Mouse (Mus musculus) brown adipose tissue, adult 24 weeks (tissue): ENCODE data around the gene Nme3. TPM values are rescaled to one million over a fixed set of nuclear protein-coding genes. Genes with fewer than 3 reads are reported as not detected.

Source experiments
- H3K27ac ChIP-seq: fragments of 200-500 bp; replicated peaks from 2 replicates; pipeline ENCODE4 v1.5.1; 2012; ENCODE audit warnings: low read depth, mild to moderate bottlenecking, low read length
- H3K4me1 ChIP-seq: fragments of 200-500 bp; 2 replicates; pipeline ENCODE4 v1.6.1; 2012; ENCODE audit warnings: low read length, mixed read lengths; ENCODE audit not compliant: control insufficient read depth, insufficient read depth, insufficient read length
- H3K4me3 ChIP-seq: fragments of 200-500 bp; 2 replicates; pipeline ENCODE4 v1.5.1; 2012; ENCODE audit warnings: low read depth, mild to moderate bottlenecking, low read length, moderate library complexity; ENCODE audit not compliant: insufficient read depth
- polyA plus RNA-seq: library from polyadenylated mRNA; stranded (reverse); fragments of >200 nt; gene quantifications from 2 replicates; pipeline ENCODE4 v1.2.4, GENCODE M21; 2012; ENCODE audit not compliant: missing spikeins, insufficient read depth, insufficient read length

Nme3 gene
- polyA plus RNA-seq = 26.0 and 28.7 TPM in 2 replicates

DNA sequence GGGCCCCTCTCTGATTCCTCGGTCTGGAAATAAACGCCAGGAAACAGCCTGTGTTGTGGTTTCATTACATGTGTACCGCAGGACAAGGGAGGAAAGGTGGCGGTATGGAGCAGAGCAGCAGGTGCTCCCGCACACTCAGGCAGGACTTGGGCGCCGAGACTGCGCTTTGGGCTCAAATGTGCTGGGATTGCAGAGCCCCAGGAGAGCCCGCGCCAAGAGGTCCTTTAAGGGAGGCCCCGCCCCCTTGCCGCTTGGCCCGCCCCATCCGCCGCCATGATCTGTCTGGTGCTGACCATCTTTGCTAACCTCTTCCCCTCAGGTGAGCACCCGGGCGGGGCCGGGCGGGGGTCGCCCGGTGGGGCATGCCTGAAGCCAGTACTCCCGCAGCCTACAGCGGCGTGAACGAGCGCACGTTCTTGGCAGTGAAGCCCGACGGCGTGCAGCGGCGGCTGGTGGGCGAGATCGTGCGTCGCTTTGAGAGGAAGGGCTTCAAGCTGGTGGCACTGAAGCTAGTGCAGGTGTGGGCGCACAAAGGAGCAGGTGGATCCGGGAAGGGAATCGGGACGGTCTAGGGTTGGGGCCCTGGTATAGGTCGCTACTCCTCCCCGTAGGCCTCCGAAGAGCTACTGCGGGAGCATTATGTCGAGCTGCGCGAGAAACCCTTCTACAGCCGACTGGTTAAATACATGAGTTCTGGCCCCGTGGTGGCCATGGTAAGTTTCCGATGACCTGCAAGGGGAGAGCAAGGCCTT is at the start of gene Nme3:
Nme3 (plus strand) TSS at position 260 of the 752 bp plus-strand sequence.
- Histone ChIP-seq H3K4me3 (peak within 1 kb of the TSS; percentile 88), H3K4me1 (peaks cover 6% of the 10 kb centered on the region), H3K27ac (peak within 1 kb of the TSS; percentile 88)

DNA sequence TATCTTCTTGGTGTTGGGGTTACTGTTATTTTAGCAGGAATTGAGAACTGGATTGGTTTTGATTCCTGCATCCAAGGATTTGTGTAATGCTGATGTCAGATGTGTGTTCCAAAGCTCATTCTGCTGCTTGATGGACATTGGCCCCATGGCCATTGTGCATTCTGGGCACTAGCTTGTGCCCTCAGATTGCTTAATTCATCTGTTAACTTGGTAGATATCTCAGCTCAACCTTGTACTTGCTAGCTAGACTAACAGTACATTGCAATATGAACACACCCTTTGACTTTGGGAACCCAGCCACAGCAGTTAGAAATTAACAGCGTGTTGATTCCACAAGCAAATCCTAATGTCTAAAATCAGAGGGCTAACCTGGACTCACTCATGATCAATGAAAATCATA is 48.9 kb upstream of the Nme3 start:
- Histone ChIP-seq H3K27ac (no peak overlapping the region), H3K4me3 (no peak overlapping the region), H3K4me1 (no peaks in the 10 kb centered on the region)

DNA sequence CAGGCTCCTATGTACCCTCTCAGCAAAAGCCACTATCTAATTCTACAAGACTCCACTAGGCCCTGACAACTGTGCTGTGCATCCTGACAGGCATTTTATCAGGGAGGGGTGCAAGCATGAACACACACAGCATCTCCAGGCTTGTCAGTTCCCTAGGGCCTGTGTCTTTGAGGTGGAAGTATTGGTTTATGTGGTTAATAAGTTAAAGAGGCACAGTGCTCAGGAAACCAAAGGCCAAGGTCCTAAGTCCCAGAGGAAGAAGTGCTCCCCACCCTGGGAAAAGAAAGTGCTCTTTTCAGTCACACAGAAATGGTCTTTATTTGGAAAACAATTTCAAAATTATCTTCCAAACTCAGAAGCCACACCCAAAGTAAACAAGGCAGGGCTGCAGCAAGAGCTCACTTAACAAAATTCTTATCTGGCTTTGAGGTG is 47.7 kb upstream of the Nme3 start:
- no peaks in the 10 kb centered on the region for H3K4me1 ChIP-seq
- peak overlapping the region; percentile 54 for H3K4me3 ChIP-seq
- peak overlapping the region; percentile 56 for H3K27ac ChIP-seq

DNA sequence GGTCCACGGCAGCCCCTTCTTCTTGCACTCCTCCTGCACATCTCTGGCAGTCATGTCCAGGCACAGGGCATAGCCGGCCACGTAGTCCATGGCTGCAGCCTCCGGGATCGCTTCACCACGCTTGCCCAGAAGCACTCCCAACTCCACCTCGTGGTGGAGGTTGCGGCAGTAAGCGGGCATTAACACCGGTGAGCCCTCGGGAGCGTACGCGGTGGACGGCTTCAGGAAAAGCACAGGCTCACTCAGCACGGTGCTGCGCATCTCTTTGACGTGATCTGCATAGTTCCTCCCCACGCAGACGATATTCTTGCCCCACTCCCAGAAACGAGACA is 46.6 kb upstream of the Nme3 start:
- no peaks in the 10 kb centered on the region for H3K4me1 ChIP-seq
- H3K27ac ChIP-seq = peak overlapping the region; percentile 96
- H3K4me3 ChIP-seq = peak overlapping the region; percentile 83

DNA sequence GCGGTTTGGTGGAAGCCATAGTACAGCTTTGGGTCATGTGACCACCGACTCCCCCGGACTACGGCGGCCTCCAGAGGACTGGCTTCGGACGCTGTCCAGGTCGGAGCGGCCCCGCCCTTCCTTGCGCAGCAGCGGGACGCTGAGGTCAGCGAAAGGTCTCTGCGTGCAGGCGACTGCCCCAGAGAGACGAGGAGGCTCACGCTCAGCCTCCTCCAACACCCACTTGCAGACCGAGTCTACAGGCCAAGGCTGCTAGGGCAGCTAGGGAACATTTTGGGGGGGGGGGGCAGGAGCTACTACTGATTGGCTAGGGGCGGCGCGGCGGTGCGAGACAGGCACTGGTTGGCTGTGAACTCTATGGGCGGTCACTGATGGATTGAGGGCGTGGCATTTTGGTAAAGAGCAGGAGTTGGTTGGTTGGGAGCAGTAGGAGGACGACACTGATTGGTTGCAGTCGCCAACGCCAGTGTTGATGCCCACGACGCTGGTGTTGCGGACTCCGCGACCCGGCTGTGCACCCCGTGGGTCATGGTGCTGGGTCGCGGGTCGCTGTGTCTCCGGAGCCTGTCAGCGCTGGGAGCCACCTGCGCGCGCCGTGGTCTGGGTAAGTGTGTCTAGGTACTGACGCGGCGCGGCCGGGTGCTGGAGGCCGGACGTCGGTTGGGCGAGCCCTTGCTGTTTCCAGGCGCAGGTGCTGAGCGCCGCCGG is 46.1 kb upstream of the Nme3 start, which contains the start of gene Fahd1:
Fahd1 (minus strand) TSS at position 300 of the 708 bp plus-strand sequence.
- H3K4me1 ChIP-seq = no peaks in the 10 kb centered on the region
- peak within 1 kb of the TSS; percentile 90 for H3K4me3 ChIP-seq
- H3K27ac ChIP-seq = peak within 1 kb of the TSS; percentile 96

DNA sequence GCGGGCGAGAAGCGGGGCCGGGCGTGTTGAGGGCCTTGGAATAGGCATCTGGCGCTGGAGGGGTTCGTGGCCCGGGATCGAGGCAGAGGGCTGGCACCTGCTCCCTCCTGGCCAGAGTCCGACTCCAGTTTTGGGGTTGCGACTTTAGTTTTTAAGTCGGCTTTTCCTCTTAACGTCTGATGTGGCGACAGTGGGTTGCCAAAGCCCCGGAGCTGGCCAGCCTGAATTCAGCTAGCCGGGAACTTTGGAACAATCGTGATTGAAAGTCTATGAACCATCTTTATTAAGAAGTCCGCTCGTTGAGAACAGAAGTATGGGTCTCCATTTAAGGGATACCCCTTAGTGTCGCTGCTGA is 45.5 kb upstream of the Nme3 start:
- Histone ChIP-seq H3K4me1 (no peaks in the 10 kb centered on the region), H3K4me3 (peak overlapping the region; percentile 90), H3K27ac (no peak overlapping the region)

DNA sequence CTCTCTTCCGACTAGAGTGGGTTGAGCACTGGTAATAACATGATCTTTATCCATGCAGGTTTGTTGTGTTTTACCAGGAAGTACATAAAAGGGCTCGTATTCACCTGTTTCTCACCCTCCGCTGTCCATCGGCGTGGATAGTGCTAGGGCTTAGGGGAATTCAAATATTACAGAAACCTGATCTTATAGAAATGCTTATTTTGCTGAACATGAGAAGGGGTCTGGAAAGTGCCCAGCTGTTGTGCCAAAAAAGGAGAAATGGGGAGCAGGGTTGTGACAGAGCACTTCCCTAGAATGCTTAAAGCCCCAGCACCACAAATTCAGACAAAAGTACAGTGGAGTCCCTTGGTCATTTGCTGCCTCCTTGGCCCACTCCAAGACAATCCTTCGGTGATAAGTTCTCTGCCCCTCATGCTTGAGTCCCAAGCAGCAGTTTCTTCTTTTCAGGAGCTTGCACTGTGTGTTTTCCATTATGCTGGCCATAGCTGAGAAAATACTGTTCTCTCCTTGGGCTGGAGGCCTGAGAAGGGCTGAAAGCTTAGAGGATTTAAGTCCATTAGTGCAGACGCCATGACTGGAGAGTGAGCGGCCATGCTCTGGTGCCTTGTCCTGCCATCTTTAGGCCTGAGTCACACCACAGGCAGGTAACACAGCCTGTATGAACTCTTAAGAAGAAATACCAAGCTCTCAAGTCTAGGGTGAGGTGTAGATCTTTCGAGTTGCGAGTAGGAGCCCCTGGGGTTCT is 44.7 kb upstream of the Nme3 start:
- Histone ChIP-seq H3K27ac (no peak overlapping the region), H3K4me3 (peak overlapping the region; percentile 90)

DNA sequence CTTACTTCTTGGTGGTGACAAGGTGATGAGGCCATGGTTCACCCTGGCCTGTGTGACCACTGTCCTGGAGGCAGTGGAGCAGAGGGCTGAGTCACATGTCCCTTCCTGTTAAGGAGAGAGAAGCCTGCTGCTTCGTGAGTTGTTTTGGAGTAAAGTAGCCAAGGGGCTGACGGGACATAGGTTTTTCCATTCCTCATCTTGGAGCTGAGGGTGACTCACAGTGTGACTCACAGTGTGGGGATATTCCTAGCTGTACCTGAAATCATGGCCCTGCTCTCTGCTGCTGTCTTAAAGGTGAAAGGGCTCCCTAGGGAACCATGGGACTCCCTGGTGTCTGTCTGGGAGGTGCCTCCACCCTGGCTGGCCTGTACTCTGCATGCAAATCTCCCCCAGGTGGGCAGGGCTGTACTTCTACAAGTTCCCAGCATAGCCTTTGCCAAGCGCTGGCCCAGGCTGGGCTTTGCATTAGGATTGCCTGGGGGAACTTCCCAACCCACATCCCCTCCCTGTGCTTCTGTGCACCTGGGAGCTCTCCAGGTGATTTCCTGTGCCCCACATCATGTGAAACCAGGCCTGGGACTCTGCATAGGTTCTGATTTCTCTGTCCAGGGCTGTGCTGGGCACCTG is 40.3 kb upstream of the Nme3 start:
- Histone ChIP-seq H3K4me1 (no peaks in the 10 kb centered on the region), H3K27ac (no peak overlapping the region), H3K4me3 (no peak overlapping the region)

More for the DNA sequence above, 44.7 kb upstream of the Nme3 start:
- H3K4me1 ChIP-seq = no peaks in the 10 kb centered on the region

DNA sequence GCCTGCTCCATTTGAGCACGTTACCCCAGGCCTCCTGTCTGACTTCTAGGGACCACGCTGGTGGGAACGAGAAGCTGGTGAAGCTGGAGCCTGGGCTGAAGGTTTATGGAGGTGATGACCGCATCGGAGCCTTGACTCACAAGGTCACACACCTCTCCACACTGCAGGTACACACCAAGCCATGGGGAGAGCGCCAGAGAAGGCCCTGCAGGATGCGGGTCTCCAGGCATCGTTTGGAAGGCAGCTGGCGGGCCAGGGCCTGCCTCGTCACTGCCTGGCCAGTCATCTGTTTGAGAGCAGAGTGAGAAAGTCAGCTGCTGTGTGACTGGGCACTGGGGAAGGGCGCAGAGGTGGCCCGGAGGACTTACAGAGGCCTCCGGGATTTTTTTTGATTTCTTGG is 39.7 kb upstream of the Nme3 start:
- no peaks in the 10 kb centered on the region for H3K4me1 ChIP-seq
- no peak overlapping the region for H3K27ac ChIP-seq
- H3K4me3 ChIP-seq = no peak overlapping the region

DNA sequence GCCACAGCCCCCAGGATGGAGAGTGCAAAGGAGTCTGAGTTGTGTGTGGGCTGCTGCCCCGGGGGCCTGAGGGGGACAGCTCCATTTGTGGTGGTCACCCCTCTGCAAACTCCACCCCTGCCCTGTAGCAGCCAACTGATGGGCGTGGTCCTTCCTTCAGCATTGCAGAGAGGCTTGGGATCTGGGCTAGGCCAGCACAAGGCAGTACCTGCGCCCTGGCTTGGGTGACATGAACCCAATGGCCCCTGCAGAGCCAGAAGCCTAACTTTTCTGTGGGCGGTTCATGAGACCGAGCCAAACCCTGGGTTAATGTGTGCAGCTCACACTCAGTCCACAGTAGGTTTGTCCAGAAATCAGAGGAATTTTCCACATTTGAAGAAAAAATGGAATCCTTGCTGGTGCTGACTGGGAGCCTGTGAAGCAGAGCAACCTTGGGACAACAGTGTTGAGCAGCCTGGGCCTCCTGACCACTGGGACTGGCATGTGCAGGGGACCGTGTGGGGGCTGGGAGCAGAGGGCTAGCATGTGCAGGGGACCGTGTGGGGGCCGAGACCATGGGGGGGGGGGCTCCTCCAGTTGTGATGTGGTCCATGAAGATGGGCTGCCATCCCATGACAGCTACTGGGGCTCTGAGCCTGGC is 38.3 kb upstream of the Nme3 start:
- no peaks in the 10 kb centered on the region for H3K4me1 ChIP-seq
- no peak overlapping the region for H3K4me3 ChIP-seq
- no peak overlapping the region for H3K27ac ChIP-seq

DNA sequence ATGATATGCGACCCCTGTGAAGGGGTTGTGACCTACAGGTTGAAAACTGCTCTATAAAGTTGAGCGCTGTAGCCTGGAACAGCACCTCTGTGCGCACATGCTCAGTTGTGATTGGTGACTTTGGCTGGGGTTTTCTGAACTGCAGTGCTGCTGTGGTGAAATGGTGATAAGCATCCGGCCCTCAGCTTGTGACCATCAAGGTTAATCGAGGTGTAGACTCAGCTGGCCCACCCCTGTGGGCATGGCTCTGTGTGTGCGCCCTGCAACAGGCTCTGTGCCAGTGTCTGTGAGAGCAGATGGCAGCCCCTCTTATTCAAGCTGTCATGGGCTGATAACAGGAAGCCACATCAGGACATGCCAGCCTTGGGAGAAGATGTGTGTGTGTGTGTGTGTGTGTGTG is 37.3 kb upstream of the Nme3 start:
- no peak overlapping the region for H3K4me3 ChIP-seq
- no peaks in the 10 kb centered on the region for H3K4me1 ChIP-seq
- no peak overlapping the region for H3K27ac ChIP-seq

DNA sequence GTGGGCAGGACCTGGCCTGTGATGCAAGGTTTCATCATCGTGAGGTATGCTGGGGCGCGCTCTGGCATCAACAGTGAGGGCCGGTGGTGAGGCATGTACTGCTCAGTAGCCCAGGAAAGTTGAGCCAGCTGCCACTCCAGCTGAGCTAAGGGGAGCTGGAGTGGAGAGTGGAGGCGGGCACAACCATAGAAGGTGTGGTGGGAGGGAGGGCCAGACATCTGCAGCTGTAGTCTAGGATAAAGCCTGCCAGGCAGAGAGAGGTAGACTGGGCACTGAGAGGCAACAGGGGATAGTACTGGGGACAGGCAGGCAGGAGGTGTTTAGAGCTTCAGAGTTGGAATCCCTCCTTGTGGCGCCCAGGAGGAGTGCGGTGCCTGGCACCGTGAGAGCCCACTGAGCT is 36.2 kb upstream of the Nme3 start:
- Histone ChIP-seq H3K27ac (no peak overlapping the region), H3K4me1 (no peaks in the 10 kb centered on the region), H3K4me3 (no peak overlapping the region)

DNA sequence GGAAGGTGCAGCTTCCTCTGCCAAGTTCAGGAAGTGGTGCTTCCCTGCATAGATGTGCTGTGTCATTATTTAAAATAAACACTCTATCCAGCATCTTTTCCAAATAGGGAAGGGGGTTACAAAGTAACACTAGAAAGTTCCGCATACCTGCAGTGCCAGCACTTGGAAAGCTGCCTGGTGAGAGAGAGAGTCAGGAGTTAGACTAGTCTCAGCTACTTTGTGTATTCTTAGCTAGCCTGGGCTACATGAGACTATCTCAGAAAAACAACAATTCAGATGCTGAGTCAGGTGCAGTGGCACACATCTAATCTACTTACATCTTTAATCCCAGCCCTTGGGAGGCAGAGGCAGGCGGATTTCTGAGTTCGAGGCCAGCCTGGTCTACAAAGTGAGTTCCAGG is 34.5 kb upstream of the Nme3 start:
- H3K4me3 ChIP-seq = no peak overlapping the region
- H3K4me1 ChIP-seq = no peaks in the 10 kb centered on the region
- H3K27ac ChIP-seq = no peak overlapping the region

DNA sequence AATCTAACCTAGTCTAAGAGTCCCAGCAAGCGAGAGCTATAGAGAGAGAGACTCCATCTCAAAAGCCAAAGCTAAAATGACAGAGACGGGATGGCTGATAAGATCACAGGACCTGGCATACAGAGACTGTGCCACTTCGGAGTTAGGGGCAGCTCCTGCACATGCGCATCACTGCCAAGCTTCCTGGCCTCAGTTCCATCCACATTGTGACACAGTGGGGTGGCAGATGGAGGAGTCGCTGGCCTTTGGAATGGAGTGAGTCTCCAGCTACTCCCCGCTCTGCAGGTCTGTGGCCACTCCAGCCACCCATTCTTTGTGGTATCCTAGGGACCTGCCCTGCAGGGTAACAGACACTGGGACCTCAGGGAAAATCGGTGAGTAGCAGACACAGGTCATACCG is 30.5 kb upstream of the Nme3 start, which contains the start of gene Igfals:
Igfals (plus strand) TSS at position 222 of the 400 bp plus-strand sequence.
- Histone ChIP-seq H3K4me3 (no peak within 1 kb of the TSS), H3K27ac (no peak within 1 kb of the TSS), H3K4me1 (no peaks in the 10 kb centered on the region)
